Mouse (Mus musculus) midbrain, embryonic 16.5 days (tissue): ENCODE results near the gene Stra6. TPM values are rescaled to one million over a fixed set of nuclear protein-coding genes. Genes with fewer than 3 reads are reported as not detected.

Experiments
- ATAC-seq: fragments of 200-750 bp; cut with Nextera tagmentation; 2 replicates; pipeline ENCODE4 v1.8.0; 2017; ENCODE audit warnings: moderate TSS enrichment
- H3K27ac ChIP-seq: fragments of 300-500 bp; sonication (generic); 2 replicates; pipeline ENCODE4 v1.5.1; 2014; ENCODE audit warnings: mild to moderate bottlenecking, low read length, mixed read lengths
- H3K27me3 ChIP-seq: fragments of 300-500 bp; sonication (generic); 2 replicates; pipeline ENCODE4 v1.6.1; 2014; ENCODE audit warnings: low read depth, low read length, mixed read lengths; ENCODE audit not compliant: control insufficient read depth, insufficient read depth
- H3K36me3 ChIP-seq: fragments of 300-500 bp; sonication (generic); 2 replicates; pipeline ENCODE4 v1.6.1; 2014; ENCODE audit warnings: mild to moderate bottlenecking, low read length, moderate library complexity, mixed read lengths; ENCODE audit not compliant: control insufficient read depth, insufficient read depth
- H3K4me1 ChIP-seq: fragments of 300-500 bp; sonication (generic); 2 replicates; pipeline ENCODE4 v1.6.1; 2014; ENCODE audit warnings: mild to moderate bottlenecking, low read length, mixed read lengths; ENCODE audit not compliant: control insufficient read depth, insufficient read depth
- H3K4me2 ChIP-seq: fragments of 300-500 bp; sonication (generic); 2 replicates; pipeline ENCODE4 v1.6.1; 2014; ENCODE audit warnings: mild to moderate bottlenecking, low read length, mixed read lengths
- H3K4me3 ChIP-seq: fragments of 300-500 bp; sonication (generic); 2 replicates; pipeline ENCODE4 v1.5.1; 2014; ENCODE audit warnings: low read depth, mild to moderate bottlenecking, low read length, moderate library complexity, mixed read lengths
- H3K9ac ChIP-seq: fragments of 300-500 bp; sonication (generic); 2 replicates; pipeline ENCODE4 v1.6.1; 2014; ENCODE audit warnings: low read depth, low read length, mixed read lengths
- H3K9me3 ChIP-seq: fragments of 300-500 bp; sonication (generic); replicated peaks from 2 replicates; pipeline ENCODE4 v1.6.1; 2014; ENCODE audit warnings: mild to moderate bottlenecking, low read length, mixed read lengths; ENCODE audit not compliant: control insufficient read depth, poor library complexity, severe bottlenecking
- WGBS: fragments of 180-500 bp; shearing (Covaris S2); extraction: QIAGEN DNeasy Blood & Tissue Kit; methylation state at CpG from one replicate; pipeline ENCODE4 v1.1.7; 2014; 5-methylcytosine and 5-hydroxymethylcytosine counted together
- polyA plus RNA-seq: library from polyadenylated mRNA; unstranded; fragments of >200 nt; fragmentation: Nextera tagmentation; extraction: Ambion mirVana; gene quantifications from 2 replicates; pipeline ENCODE4 v1.2.1, GENCODE M21; 2015

Gene Stra6
- polyA plus RNA-seq, 1 experiment from 2014 or later, result 8.1 TPM

DNA sequence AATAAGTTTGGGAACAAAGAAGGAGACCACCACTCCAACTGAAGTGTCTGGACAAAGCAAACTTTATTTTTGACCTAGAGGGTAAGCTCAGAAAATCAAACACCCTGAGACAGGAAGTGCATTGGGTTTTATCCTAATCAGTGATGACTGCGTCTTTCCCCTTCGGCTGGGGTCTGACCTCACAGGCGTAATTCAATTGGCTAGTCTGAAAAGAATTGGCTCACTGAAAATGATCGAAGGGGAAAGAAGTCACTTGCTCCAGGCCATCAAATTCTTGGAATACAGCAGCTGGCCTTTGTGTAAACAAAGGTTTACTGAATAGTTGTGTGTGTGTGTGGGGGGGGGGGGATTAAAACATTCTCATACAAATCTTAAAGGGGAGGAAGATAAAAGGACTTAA is 62.2 kb downstream of the Stra6 start:
- no peaks in the 10 kb centered on the region for H3K9me3 ChIP-seq
- H3K4me2 ChIP-seq, result no peak overlapping the region
- 25% methylated on average over 4 of the region's 4 CpGs for WGBS
- no peaks in the 10 kb centered on the region; the same call in 1 of the 2 replicates for H3K27me3 ChIP-seq
- H3K4me1 ChIP-seq, result peaks cover 6% of the 10 kb centered on the region; the same call in 1 of the 2 replicates
- no peak for ATAC-seq
- no peak overlapping the region for H3K27ac ChIP-seq
- H3K4me3 ChIP-seq, result no peak overlapping the region
- no peaks in the 10 kb centered on the region for H3K36me3 ChIP-seq
- no peak overlapping the region for H3K9ac ChIP-seq

DNA sequence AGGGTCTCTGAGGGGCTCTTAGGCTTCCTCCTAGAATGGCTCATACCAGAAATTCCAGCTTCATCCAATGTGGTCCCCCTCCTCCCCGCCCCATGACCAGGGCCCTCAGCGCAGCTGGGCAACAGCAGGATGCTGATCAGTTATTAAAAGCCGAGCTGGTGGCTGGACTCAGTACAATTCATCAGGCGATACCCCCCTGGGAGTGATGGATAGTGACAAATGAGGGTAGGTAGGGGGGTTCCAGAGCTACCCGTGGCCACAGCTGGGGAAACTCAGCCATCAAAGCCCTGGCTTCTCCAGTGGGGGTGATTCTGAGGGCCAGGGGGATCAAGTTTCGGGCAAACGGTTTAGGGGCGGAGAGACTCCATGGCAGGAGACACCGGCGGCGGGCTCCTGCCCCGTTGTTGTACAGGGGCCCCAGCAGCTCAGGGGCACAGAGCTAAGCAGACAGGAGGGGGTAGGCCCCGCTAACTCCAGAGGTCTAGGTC is 65.4 kb downstream of the Stra6 start:
- Histone ChIP-seq H3K4me3 (no peak overlapping the region), H3K9me3 (no peaks in the 10 kb centered on the region), H3K4me1 (peaks cover 12% of the 10 kb centered on the region), H3K9ac (no peak overlapping the region), H3K4me2 (no peak overlapping the region), H3K27ac (no peak overlapping the region), H3K36me3 (no peaks in the 10 kb centered on the region), H3K27me3 (peaks cover 2% of the 10 kb centered on the region; the same call in 1 of the 2 replicates)
- no peak for ATAC-seq
- 7% methylated on average over 13 of the region's 13 CpGs for WGBS

DNA sequence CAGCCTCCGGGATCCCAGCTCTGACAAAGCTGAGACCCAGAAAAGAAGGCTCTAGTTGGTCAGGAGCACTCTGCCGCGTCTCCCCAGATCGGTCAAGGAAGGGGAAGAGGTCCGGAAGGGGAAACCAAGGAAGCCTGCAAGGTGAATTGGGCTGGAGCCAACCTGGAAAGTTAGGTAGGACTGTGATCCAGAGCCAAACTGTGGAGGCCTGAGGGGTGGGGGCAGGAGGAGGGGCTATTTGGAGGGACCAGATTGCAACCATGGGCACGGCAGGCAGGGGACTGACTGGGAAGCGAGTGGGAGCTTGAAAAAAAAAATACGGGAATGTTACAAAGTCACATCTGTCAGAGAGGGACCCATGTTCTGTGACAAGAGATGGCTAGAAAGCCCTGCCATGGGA is 65.9 kb downstream of the Stra6 start:
- no peak overlapping the region for H3K4me2 ChIP-seq
- 27% methylated on average over 8 of the region's 8 CpGs for WGBS
- H3K9ac ChIP-seq, result no peak overlapping the region
- ATAC-seq, result no peak
- H3K27ac ChIP-seq, result no peak overlapping the region
- H3K4me1 ChIP-seq, result peaks cover 15% of the 10 kb centered on the region
- peaks cover 2% of the 10 kb centered on the region; the same call in 1 of the 2 replicates for H3K27me3 ChIP-seq
- no peaks in the 10 kb centered on the region for H3K9me3 ChIP-seq
- H3K4me3 ChIP-seq, result no peak overlapping the region
- no peaks in the 10 kb centered on the region for H3K36me3 ChIP-seq

DNA sequence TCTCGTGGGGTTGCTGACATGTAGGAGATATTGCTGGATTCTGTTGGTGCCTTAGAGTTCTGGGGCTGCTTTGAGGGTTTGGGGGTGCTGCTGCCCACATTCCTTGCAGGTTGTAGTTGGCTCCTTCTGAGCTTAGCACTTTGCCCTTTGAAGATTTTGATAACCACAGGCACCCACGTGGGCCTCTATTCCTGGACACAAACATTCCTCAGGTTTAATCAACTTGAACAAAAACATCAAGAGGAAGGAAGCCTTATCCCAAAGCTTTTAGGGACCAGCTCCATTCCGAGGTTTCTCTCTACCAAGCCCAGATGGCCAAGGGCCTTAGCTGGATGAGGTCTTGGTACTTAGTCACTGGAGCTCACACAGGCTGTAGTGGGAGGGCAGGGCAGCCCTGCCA is 67.3 kb downstream of the Stra6 start:
- Histone ChIP-seq H3K4me3 (no peak overlapping the region), H3K9me3 (no peaks in the 10 kb centered on the region), H3K27ac (no peak overlapping the region), H3K4me2 (no peak overlapping the region), H3K4me1 (peaks cover 15% of the 10 kb centered on the region), H3K27me3 (peaks cover 2% of the 10 kb centered on the region; the same call in 1 of the 2 replicates), H3K36me3 (no peaks in the 10 kb centered on the region), H3K9ac (no peak overlapping the region)
- 44% methylated on average over 3 of the region's 3 CpGs for WGBS
- ATAC-seq, result no peak

DNA sequence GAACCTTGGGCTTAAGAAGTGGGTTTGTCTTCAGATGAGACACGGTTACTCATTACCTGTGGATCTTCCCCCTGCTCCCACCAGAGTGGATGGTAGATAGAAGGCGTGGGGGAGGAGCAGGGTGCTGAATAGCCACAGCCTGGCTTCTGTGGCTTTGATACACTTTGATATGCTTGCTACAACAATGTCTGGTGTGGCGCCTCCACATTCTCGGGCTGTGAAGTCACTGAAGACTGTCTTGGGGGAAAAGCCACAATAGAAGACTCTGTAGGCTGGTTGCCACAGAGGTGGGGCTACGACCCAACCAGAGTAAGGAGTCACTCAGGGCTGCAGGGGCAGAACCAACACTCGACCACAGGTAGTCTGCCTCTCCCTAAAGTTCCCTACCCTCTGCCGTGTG is 68.1 kb downstream of the Stra6 start:
- ATAC-seq, result no peak

DNA sequence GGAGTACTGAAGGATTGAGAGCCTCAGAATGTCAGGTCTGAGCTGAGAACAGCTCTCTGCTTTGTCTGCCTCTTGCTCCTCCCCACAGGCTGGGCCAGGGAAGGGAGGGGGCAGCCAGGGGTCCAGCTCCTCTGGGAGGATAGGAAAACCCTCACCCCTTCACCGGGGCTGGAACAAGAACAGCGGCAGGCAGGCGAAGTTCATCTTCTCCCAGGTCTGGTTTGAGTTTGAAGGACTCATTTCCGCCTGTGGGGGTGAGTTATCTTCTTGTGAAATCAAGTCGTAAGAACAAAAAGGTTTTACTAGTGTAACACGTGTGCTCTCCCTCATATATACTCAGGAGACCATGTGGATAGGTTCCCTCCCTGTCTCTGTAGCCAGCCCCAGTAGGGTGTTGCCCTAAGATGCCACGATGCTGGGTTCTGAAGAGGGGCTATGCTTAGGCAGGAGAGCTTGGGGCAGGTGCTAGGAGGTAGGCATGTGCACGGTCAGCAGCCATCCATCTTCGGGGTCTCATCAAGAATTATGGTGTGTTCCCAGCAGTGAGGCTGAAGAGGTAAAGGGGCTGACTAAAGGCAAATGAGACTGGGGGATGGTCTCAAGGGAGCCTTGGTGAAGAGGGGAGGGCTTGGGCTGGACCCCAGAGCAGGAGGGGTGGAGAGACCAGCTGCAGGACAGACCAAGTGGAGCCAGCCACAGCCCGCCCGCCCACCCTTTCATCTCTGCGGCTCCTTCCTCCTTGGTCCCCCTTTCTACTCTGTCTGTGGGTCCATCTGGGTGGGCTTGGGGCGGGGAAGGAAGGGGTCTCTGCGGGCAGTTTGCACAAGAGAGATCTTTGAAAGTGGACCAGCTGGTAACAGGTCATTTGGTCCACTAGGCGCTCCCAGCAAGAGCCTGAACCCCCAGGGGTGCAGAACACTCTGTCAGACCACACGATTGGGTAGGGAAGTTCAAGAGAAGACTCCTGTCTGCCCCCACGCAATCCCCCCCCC is 70.6 kb downstream of the Stra6 start:
- Histone ChIP-seq H3K27me3 (peaks cover 2% of the 10 kb centered on the region; the same call in 1 of the 2 replicates), H3K4me2 (no peak overlapping the region), H3K4me3 (no peak overlapping the region), H3K9me3 (no peaks in the 10 kb centered on the region), H3K9ac (no peak overlapping the region), H3K36me3 (no peaks in the 10 kb centered on the region), H3K27ac (no peak overlapping the region), H3K4me1 (peaks cover 9% of the 10 kb centered on the region)
- no peak for ATAC-seq
- WGBS, result 11% methylated on average over 16 of the region's 17 CpGs

More for the DNA sequence above, 68.1 kb downstream of the Stra6 start:
- Histone ChIP-seq H3K4me3 (no peak overlapping the region), H3K9me3 (no peaks in the 10 kb centered on the region), H3K9ac (no peak overlapping the region), H3K36me3 (no peaks in the 10 kb centered on the region), H3K27ac (no peak overlapping the region), H3K27me3 (peaks cover 2% of the 10 kb centered on the region; the same call in 1 of the 2 replicates), H3K4me2 (no peak overlapping the region), H3K4me1 (peaks cover 15% of the 10 kb centered on the region)
- 72% methylated on average over 7 of the region's 7 CpGs for WGBS

DNA sequence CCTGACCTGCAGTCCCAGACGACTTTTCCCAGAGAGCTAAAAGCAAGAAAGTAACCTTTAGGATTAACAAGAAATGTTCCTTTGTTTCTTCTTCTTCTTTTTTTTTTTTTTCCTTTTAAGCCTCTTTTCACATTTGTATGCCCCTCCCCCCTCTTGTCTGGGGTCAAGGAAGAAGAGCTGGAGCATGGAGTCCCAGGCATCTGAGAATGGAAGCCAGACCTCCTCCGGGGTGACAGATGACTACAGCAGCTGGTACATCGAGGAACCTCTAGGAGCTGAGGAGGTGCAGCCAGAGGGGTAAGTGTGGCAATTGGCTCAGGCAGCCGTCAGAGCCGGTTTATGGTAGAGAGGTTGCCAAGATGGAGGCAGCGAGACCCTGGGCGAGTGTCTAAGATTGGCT is 71.3 kb downstream of the Stra6 start:
- Histone ChIP-seq H3K27ac (no peak overlapping the region), H3K36me3 (no peaks in the 10 kb centered on the region), H3K4me1 (peaks cover 8% of the 10 kb centered on the region), H3K4me3 (no peak overlapping the region), H3K27me3 (0 out of 2 replicates have a peak, but pooled peaks cover 2% of the 10 kb centered on the region), H3K9me3 (no peaks in the 10 kb centered on the region), H3K9ac (no peak overlapping the region), H3K4me2 (no peak overlapping the region)
- 31% methylated on average over 7 of the region's 7 CpGs for WGBS
- ATAC-seq, result no peak

DNA sequence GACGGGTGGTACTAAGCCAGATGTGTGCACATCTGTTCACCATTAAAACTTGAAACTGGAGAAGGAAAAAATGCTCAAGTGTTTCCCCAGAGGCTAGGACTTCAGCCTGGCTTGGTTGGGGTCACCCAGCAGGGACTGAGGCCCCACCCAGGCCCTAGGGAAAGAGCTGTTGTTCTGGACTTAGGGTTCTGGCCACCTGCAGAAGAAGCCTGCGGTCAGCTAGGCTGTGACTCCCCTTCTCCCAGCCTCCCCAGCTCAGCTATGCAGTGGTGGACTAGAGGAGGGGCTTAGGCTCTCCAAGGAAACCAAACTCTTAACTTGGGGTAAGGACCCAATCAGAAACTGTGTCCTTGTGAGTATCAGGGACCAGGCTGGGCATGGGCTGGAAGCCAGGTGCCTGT is 72.3 kb downstream of the Stra6 start:
- Histone ChIP-seq H3K27me3 (0 out of 2 replicates have a peak, but pooled peaks cover 2% of the 10 kb centered on the region), H3K4me1 (peaks cover 8% of the 10 kb centered on the region), H3K27ac (no peak overlapping the region), H3K4me3 (no peak overlapping the region), H3K9me3 (no peaks in the 10 kb centered on the region), H3K4me2 (no peak overlapping the region), H3K36me3 (no peaks in the 10 kb centered on the region), H3K9ac (no peak overlapping the region)
- no peak for ATAC-seq
- 52% methylated on average over 2 of the region's 2 CpGs for WGBS

DNA sequence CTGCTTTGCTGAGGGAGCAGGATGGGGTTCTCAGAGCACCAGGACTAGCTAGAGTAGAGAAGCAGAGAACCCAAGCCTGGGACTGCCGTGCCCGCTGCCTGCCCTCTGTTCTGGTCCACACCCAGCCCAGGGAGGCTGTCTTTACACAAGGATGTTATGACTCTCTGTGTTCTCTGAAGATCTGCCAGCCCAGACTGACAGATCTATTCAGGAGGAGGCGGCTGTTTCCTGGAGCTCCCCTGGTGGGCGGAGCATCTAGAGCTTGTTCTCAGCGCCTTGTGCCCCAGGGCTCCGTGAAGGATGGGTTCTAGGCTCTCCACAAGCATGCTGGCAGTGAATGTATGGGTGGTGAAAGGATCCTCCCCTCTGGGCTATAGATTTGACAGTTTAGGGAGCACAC is 76.4 kb downstream of the Stra6 start:
- H3K4me2 ChIP-seq, result no peak overlapping the region
- no peaks in the 10 kb centered on the region for H3K36me3 ChIP-seq
- H3K27ac ChIP-seq, result no peak overlapping the region
- H3K4me3 ChIP-seq, result no peak overlapping the region
- H3K9ac ChIP-seq, result no peak overlapping the region
- peak; percentile 42; the same call in 1 of the 2 replicates for ATAC-seq
- WGBS, result 32% methylated on average over 6 of the region's 6 CpGs
- H3K9me3 ChIP-seq, result no peaks in the 10 kb centered on the region
- no peaks in the 10 kb centered on the region for H3K4me1 ChIP-seq
- H3K27me3 ChIP-seq, result no peaks in the 10 kb centered on the region
